Mouse (Mus musculus) kidney, postnatal 4 days (tissue): ENCODE measurements at regions not wholly inside any gene's neighbourhood (a gene's known extent, or its start where the extent isn't known, plus 50 kb on each side); places are given as distances from the start of the nearest gene placed in this dataset.
A peak's percentile ranks its signal among the peaks of the same experiment; 100 is the strongest.

Experiments used
- DNase-seq, 2 experiments: peaks; one replicate each; pipeline ENCODE4 v3.0.0; 2021; ENCODE audit warnings: mixed read lengths in 2 of 2

GRCm38 (mm10) chr3:143021159-143021871 lies 139.5 kb upstream of the Pkn2 start:
- DNase-seq: no peak

- DNase-seq: no peak
Observed at GRCm38 (mm10) chr3:143017480-143017879, 135.7 kb upstream of the Pkn2 start.

GRCm38 (mm10) chr3:143016758-143017157 lies 135.0 kb upstream of the Pkn2 start:
- no peak for DNase-seq

GRCm38 (mm10) chr3:143014421-143014820 lies 132.6 kb upstream of the Pkn2 start:
- DNase-seq: no peak

- no peak for DNase-seq
Observed at GRCm38 (mm10) chr3:143007047-143007446, 125.2 kb upstream of the Pkn2 start.

- DNase-seq: no peak
Observed at GRCm38 (mm10) chr3:143001952-143002351, 120.1 kb upstream of the Pkn2 start.

- DNase-seq: no peak
Observed at GRCm38 (mm10) chr3:142995981-142996743, 114.4 kb upstream of the Pkn2 start.

GRCm38 (mm10) chr3:142984547-142984946 lies 102.7 kb upstream of the Pkn2 start:
- DNase-seq: no peak

GRCm38 (mm10) chr3:142981221-142981620 lies 99.4 kb upstream of the Pkn2 start:
- no peak for DNase-seq

GRCm38 (mm10) chr3:142979161-142979560 lies 97.4 kb upstream of the Pkn2 start:
- peak; percentile 42 to 61 for DNase-seq

GRCm38 (mm10) chr3:142976519-142977394 lies 95.0 kb upstream of the Pkn2 start:
- DNase-seq: no peak

- no peak for DNase-seq
Observed at GRCm38 (mm10) chr3:142975606-142976005, 93.8 kb upstream of the Pkn2 start.

- DNase-seq: no peak
Observed at GRCm38 (mm10) chr3:142969501-142969900, 87.7 kb upstream of the Pkn2 start.

GRCm38 (mm10) chr3:142965604-142966003 lies 83.8 kb upstream of the Pkn2 start:
- no peak for DNase-seq

GRCm38 (mm10) chr3:142963818-142964372 lies 82.1 kb upstream of the Pkn2 start:
- DNase-seq: no peak

- no peak for DNase-seq
Observed at GRCm38 (mm10) chr3:142957768-142958167, 76.0 kb upstream of the Pkn2 start.

GRCm38 (mm10) chr3:142948771-142949170 lies 67.0 kb upstream of the Pkn2 start:
- peak; percentile 86 to 87 for DNase-seq

- DNase-seq: no peak
Observed at GRCm38 (mm10) chr3:142941319-142942024, 59.7 kb upstream of the Pkn2 start.

GRCm38 (mm10) chr3:142940874-142941273 lies 59.1 kb upstream of the Pkn2 start:
- no peak for DNase-seq

GRCm38 (mm10) chr3:142939773-142940172 lies 58.0 kb upstream of the Pkn2 start:
- no peak for DNase-seq

GRCm38 (mm10) chr3:142935949-142936348 lies 54.1 kb upstream of the Pkn2 start:
- no peak for DNase-seq

- no peak for DNase-seq
Observed at GRCm38 (mm10) chr3:142934326-142934725, 52.5 kb upstream of the Pkn2 start.
